In genomic region chr5:36089243-36089642, GRCm38 (mm10) we compare ENCODE assay signal across 9 mouse cellular contexts.
A peak's percentile ranks its signal among the peaks of the same experiment; 100 is the strongest.
DNase-seq lines count a peak whose midpoint lies in the region; ATAC-seq and TF ChIP-seq lines count a peak whose summit lies in the region.
"Had no signal": no experiment of that assay in that cellular context is flagged by ENCODE, and none has a peak within 500 bp of the region (broad histone marks: within the 10 kb centered on the region; RNA-seq: fewer than 3 reads in every experiment).

No protein-coding gene starts in this region.

- no peaks in the 10 kb centered on the region for H3K27me3 ChIP-seq in heart, embryonic 15.5 days
- no peaks in the 10 kb centered on the region for H3K27me3 ChIP-seq in liver, embryonic 12.5 days (replicated peaks)
- no peaks in the 10 kb centered on the region for H3K27me3 ChIP-seq in spleen, adult 2 months (ENCODE audit: control insufficient read depth, insufficient read depth, low read length)
- H3K27me3 ChIP-seq: neural tube, embryonic 12.5 days had no signal

- TF ChIP-seq CTCF in spleen, adult 2 months (IDR thresholded peaks at IDR 0.05; ENCODE audit: extremely low read depth, insufficient read depth, insufficient read length, insufficient replicate concordance) = no peak

- H3K9me3 ChIP-seq in heart, embryonic 15.5 days (replicated peaks) = no peaks in the 10 kb centered on the region
- no peaks in the 10 kb centered on the region for H3K9me3 ChIP-seq in liver, embryonic 12.5 days (replicated peaks)
- H3K9me3 ChIP-seq: neural tube, embryonic 12.5 days had no signal

- no peak overlapping the region for H3K9ac ChIP-seq in heart, embryonic 15.5 days
- H3K9ac ChIP-seq in liver, embryonic 12.5 days = no peak overlapping the region
- H3K9ac ChIP-seq: neural tube, embryonic 12.5 days had no signal

- ATAC-seq in heart, embryonic 15.5 days (replicated peaks; ENCODE audit: insufficient number of reproducible peaks, insufficient read depth, low FRiP score, low read depth) = no peak; the same call in 1 of the 2 replicates
- no peak for ATAC-seq in liver, embryonic 12.5 days

- no peak overlapping the region for H3K4me3 ChIP-seq in heart, embryonic 15.5 days
- no peak overlapping the region for H3K4me3 ChIP-seq in liver, embryonic 12.5 days
- no peak overlapping the region for H3K4me3 ChIP-seq in spleen, adult 2 months (ENCODE audit: extremely low read depth, insufficient read depth, insufficient read length)
- H3K4me3 ChIP-seq: neural tube, embryonic 12.5 days had no signal

- 69% methylated on average over 2 of the region's 2 CpGs for WGBS in heart, embryonic 15.5 days
- WGBS in liver, embryonic 12.5 days (ENCODE audit: insufficient replicate concordance) = 27% methylated on average over 2 of the region's 2 CpGs
- WGBS in spleen, adult 2 months = 1% methylated on average over 2 of the region's 2 CpGs

- intact Hi-C loops in heart, postnatal 10 days (cut with DNase I) = no loop called here

- H3K27ac ChIP-seq in heart, embryonic 15.5 days = peak overlapping the region; percentile 25
- peak overlapping the region; percentile 56; the same call in 1 of the 2 replicates for H3K27ac ChIP-seq in liver, embryonic 12.5 days
- H3K27ac ChIP-seq in spleen, adult 2 months (ENCODE audit: insufficient read depth, low read length) = peak overlapping the region; percentile 81
- H3K27ac ChIP-seq: neural tube, embryonic 12.5 days had no signal

- no peak for DNase-seq in heart, postnatal 10 days
- peak; percentile 75 for DNase-seq in CD4-positive helper T cell, adult 2 months (ENCODE audit: low read depth, low spot score)
- DNase-seq in spleen, adult 2 months (ENCODE audit: low read depth in 1 of 2, low spot score in 2 of 2) = peak; percentile 46 to 69
- DNase-seq in frontal cortex, postnatal 14 days (ENCODE audit: low spot score in 2 of 2) = no peak
- no peak for DNase-seq in ovary, adult 18-20 months (ENCODE audit: low spot score)
- DNase-seq in right cerebral cortex, adult 18-20 months = no peak

- H3K4me1 ChIP-seq in heart, embryonic 15.5 days (replicated peaks) = peaks cover 27% of the 10 kb centered on the region
- H3K4me1 ChIP-seq in liver, embryonic 12.5 days = no peaks in the 10 kb centered on the region
- peaks cover 16% of the 10 kb centered on the region; the same call in 1 of the 2 replicates for H3K4me1 ChIP-seq in spleen, adult 2 months (ENCODE audit: control insufficient read depth, insufficient read depth, insufficient read length)

- H3K36me3 ChIP-seq in heart, embryonic 15.5 days = no peaks in the 10 kb centered on the region
- no peaks in the 10 kb centered on the region for H3K36me3 ChIP-seq in liver, embryonic 12.5 days
- no peaks in the 10 kb centered on the region for H3K36me3 ChIP-seq in spleen, adult 2 months (ENCODE audit: control insufficient read depth, insufficient read depth, low read length)
- H3K36me3 ChIP-seq: neural tube, embryonic 12.5 days had no signal

- H3K4me2 ChIP-seq in heart, embryonic 15.5 days = no peak overlapping the region
- no peak overlapping the region for H3K4me2 ChIP-seq in liver, embryonic 12.5 days
- H3K4me2 ChIP-seq: neural tube, embryonic 12.5 days had no signal

- no peak for TF ChIP-seq POLR2A in spleen, adult 2 months (IDR thresholded peaks at IDR 0.05; ENCODE audit: low read depth, low read length)

Comparison
In these comparisons a context has a peak if more than half of its experiments do, and no peak if none do; other contexts are left out.
1. H3K27ac ChIP-seq: peak in every context shown above with its lines; median percentile 81 in spleen, adult 2 months; 56 in liver, embryonic 12.5 days; 25 in heart, embryonic 15.5 days.
2. DNase-seq: peak in CD4-positive helper T cell, adult 2 months (single experiment) and spleen, adult 2 months (2 of 2); none in heart, postnatal 10 days (0 of 2), frontal cortex, postnatal 14 days (0 of 2), ovary, adult 18-20 months (single experiment) and right cerebral cortex, adult 18-20 months (single experiment).